Mouse (Mus musculus): ENCODE data around the gene Rasgrp3.

- TF ChIP-seq CTCF (IDR thresholded peaks at IDR 0.05; ENCODE audit: low read depth, low read length) (no peak), POLR2A (IDR thresholded peaks at IDR 0.05; ENCODE audit: borderline replicate concordance, low read depth, low read length) (peak; percentile 49; the same call in 1 of the 2 replicates)
Measured at GRCm38 (mm10) chr17:75551512-75552400, 116.1 kb downstream of the Rasgrp3 start, which contains the start of gene Fam98a.
